Mouse (Mus musculus) ES-E14 (cell line): ENCODE results near the gene Tlk1.

Experiments used
- MAFK ChIP-seq: IDR thresholded peaks from 2 replicates; pipeline ENCODE4 v1.6.1; 2014; ENCODE audit warnings: mild to moderate bottlenecking, low read depth, low read length, inconsistent platforms; ENCODE audit not compliant: insufficient read depth
- ZC3H11A ChIP-seq: IDR thresholded peaks from 2 replicates; pipeline ENCODE4 v1.6.1; 2012; ENCODE audit warnings: low read depth, mild to moderate bottlenecking, inconsistent platforms, low read length, borderline replicate concordance

- no peak for TF ChIP-seq MAFK
- TF ChIP-seq ZC3H11A, result no peak
Observed at GRCm38 (mm10) chr2:70845871-70846270, 20.3 kb upstream of the Tlk1 start.
